Mouse (Mus musculus): Measurements from ENCODE around the gene Trim12c. TPM values are rescaled to one million over a fixed set of nuclear protein-coding genes. Genes with fewer than 3 reads are reported as not detected.
"Not testable (repeated sequence)": the region's sequence is repeated elsewhere in the genome, so short reads cannot be mapped to it uniquely, and the experiment has no call there.

The Trim12c gene
- polyA plus RNA-seq (2015; fragmentation: Nextera tagmentation; extraction: Ambion mirVana), result 2.7 and 3.1 TPM in 2 replicates

- Histone ChIP-seq H3K27ac (peak within 1 kb of the TSS; percentile 85), H3K9ac (peak within 1 kb of the TSS; percentile 45), H3K4me3 (peak within 1 kb of the TSS; percentile 62), H3K27me3 (no peaks in the 10 kb centered on the region), H3K4me1 (replicated peaks) (peaks cover 7% of the 10 kb centered on the region), H3K9me3 (replicated peaks) (no peaks in the 10 kb centered on the region), H3K4me2 (peak within 1 kb of the TSS; percentile 65), H3K36me3 (no peaks in the 10 kb centered on the region)
- WGBS, result 3% methylated on average over 14 of the region's 14 CpGs
- ATAC-seq (replicated peaks; ENCODE audit: insufficient number of reproducible peaks, insufficient read depth, low FRiP score, low read depth), result peak; percentile 100
Observed at GRCm38 (mm10) chr7:104352717-104353599, at the start of gene Trim12c. Gene Trim12c (minus strand): TSS chr7:104353362.

GRCm38 (mm10) chr7:104401140-104401539 is 48.0 kb upstream of the Trim12c start:
- H3K9me3 ChIP-seq (replicated peaks), result no peaks in the 10 kb centered on the region
- H3K4me3 ChIP-seq, result no peak overlapping the region
- H3K4me2 ChIP-seq, result no peak overlapping the region
- no peak overlapping the region for H3K9ac ChIP-seq
- no peak for ATAC-seq (replicated peaks; ENCODE audit: insufficient number of reproducible peaks, insufficient read depth, low FRiP score, low read depth)
- no peaks in the 10 kb centered on the region for H3K27me3 ChIP-seq
- no peak overlapping the region for H3K27ac ChIP-seq
- H3K36me3 ChIP-seq, result no peaks in the 10 kb centered on the region
- H3K4me1 ChIP-seq (replicated peaks), result no peaks in the 10 kb centered on the region

- H3K27ac ChIP-seq, result no peak within 1 kb of the TSS
- H3K27me3 ChIP-seq, result no peaks in the 10 kb centered on the region
- 60% methylated on average over 1 of the region's 1 CpGs for WGBS
- H3K4me2 ChIP-seq, result no peak within 1 kb of the TSS
- H3K4me3 ChIP-seq, result no peak within 1 kb of the TSS
- H3K9me3 ChIP-seq (replicated peaks), result no peaks in the 10 kb centered on the region
- no peaks in the 10 kb centered on the region for H3K36me3 ChIP-seq
- no peak for ATAC-seq (replicated peaks; ENCODE audit: insufficient number of reproducible peaks, insufficient read depth, low FRiP score, low read depth)
- H3K4me1 ChIP-seq (replicated peaks), result no peaks in the 10 kb centered on the region
- H3K9ac ChIP-seq, result no peak within 1 kb of the TSS
Observed at GRCm38 (mm10) chr7:104400698-104401097, 47.5 kb upstream of the Trim12c start, which contains the start of gene Trim30c. Gene Trim30c (minus strand): TSS chr7:104400837.

GRCm38 (mm10) chr7:104398492-104398891 is 45.3 kb upstream of the Trim12c start:
- Histone ChIP-seq H3K4me3 (no peak overlapping the region), H3K36me3 (no peaks in the 10 kb centered on the region), H3K27me3 (no peaks in the 10 kb centered on the region), H3K9me3 (replicated peaks) (no peaks in the 10 kb centered on the region), H3K4me2 (no peak overlapping the region), H3K4me1 (replicated peaks) (no peaks in the 10 kb centered on the region), H3K27ac (no peak overlapping the region), H3K9ac (no peak overlapping the region)
- WGBS, result 73% methylated on average over 1 of the region's 1 CpGs
- no peak for ATAC-seq (replicated peaks; ENCODE audit: insufficient number of reproducible peaks, insufficient read depth, low FRiP score, low read depth)

- 63% methylated on average over 1 of the region's 1 CpGs for WGBS
Observed at GRCm38 (mm10) chr7:104369736-104370414, 16.7 kb upstream of the Trim12c start, which contains the start of gene Trim30b. Gene Trim30b (minus strand): TSS chr7:104369884.

GRCm38 (mm10) chr7:104366339-104366738 is 13.2 kb upstream of the Trim12c start:
- no peak overlapping the region for H3K4me2 ChIP-seq
- no peak overlapping the region for H3K27ac ChIP-seq
- no peak overlapping the region for H3K9ac ChIP-seq
- no peaks in the 10 kb centered on the region for H3K4me1 ChIP-seq (replicated peaks)
- ATAC-seq (replicated peaks; ENCODE audit: insufficient number of reproducible peaks, insufficient read depth, low FRiP score, low read depth), result no peak
- H3K27me3 ChIP-seq, result no peaks in the 10 kb centered on the region
- H3K36me3 ChIP-seq, result no peaks in the 10 kb centered on the region
- H3K4me3 ChIP-seq, result no peak overlapping the region
- H3K9me3 ChIP-seq (replicated peaks), result no peaks in the 10 kb centered on the region

More at GRCm38 (mm10) chr7:104369736-104370414, 16.7 kb upstream of the Trim12c start, which contains the start of gene Trim30b:
- Histone ChIP-seq H3K9ac (no peak within 1 kb of the TSS), H3K27me3 (no peaks in the 10 kb centered on the region), H3K27ac (no peak within 1 kb of the TSS), H3K4me3 (no peak within 1 kb of the TSS), H3K9me3 (replicated peaks) (no peaks in the 10 kb centered on the region), H3K4me2 (no peak within 1 kb of the TSS), H3K4me1 (replicated peaks) (no peaks in the 10 kb centered on the region), H3K36me3 (no peaks in the 10 kb centered on the region)
- no peak for ATAC-seq (replicated peaks; ENCODE audit: insufficient number of reproducible peaks, insufficient read depth, low FRiP score, low read depth)

- Histone ChIP-seq H3K9ac (no peak overlapping the region), H3K27me3 (no peaks in the 10 kb centered on the region), H3K4me1 (replicated peaks) (peaks cover 7% of the 10 kb centered on the region), H3K36me3 (no peaks in the 10 kb centered on the region), H3K27ac (peak overlapping the region; percentile 85), H3K9me3 (replicated peaks) (no peaks in the 10 kb centered on the region), H3K4me2 (peak overlapping the region; percentile 65), H3K4me3 (peak overlapping the region; percentile 62)
- WGBS, result 55% methylated on average over 2 of the region's 2 CpGs
- no peak for ATAC-seq (replicated peaks; ENCODE audit: insufficient number of reproducible peaks, insufficient read depth, low FRiP score, low read depth)
Observed at GRCm38 (mm10) chr7:104353600-104353967, 422 bp upstream of the Trim12c start.

- not testable (repeated sequence) for H3K9me3 ChIP-seq (replicated peaks); ATAC-seq (replicated peaks; ENCODE audit: insufficient number of reproducible peaks, insufficient read depth, low FRiP score, low read depth); H3K36me3 ChIP-seq; H3K9ac ChIP-seq; H3K27me3 ChIP-seq; H3K4me3 ChIP-seq; H3K4me1 ChIP-seq (replicated peaks); H3K27ac ChIP-seq; H3K4me2 ChIP-seq
- WGBS, result 82% methylated on average over 4 of the region's 4 CpGs
Observed at GRCm38 (mm10) chr7:104348043-104348442, 5.1 kb downstream of the Trim12c start.

- not testable (repeated sequence) for H3K4me2 ChIP-seq; ATAC-seq (replicated peaks; ENCODE audit: insufficient number of reproducible peaks, insufficient read depth, low FRiP score, low read depth); H3K36me3 ChIP-seq; H3K9ac ChIP-seq; H3K27ac ChIP-seq; H3K27me3 ChIP-seq; H3K9me3 ChIP-seq (replicated peaks); H3K4me1 ChIP-seq (replicated peaks); H3K4me3 ChIP-seq
- 83% methylated on average over 4 of the region's 4 CpGs for WGBS
Observed at GRCm38 (mm10) chr7:104340744-104341143, 12.4 kb downstream of the Trim12c start.

GRCm38 (mm10) chr7:104335547-104335946 is 17.6 kb downstream of the Trim12c start:
- H3K9ac ChIP-seq; H3K9me3 ChIP-seq (replicated peaks); H3K27ac ChIP-seq; H3K4me2 ChIP-seq; H3K27me3 ChIP-seq; ATAC-seq (replicated peaks; ENCODE audit: insufficient number of reproducible peaks, insufficient read depth, low FRiP score, low read depth); H3K36me3 ChIP-seq; H3K4me1 ChIP-seq (replicated peaks); H3K4me3 ChIP-seq: not testable (repeated sequence)
- 65% methylated on average over 3 of the region's 3 CpGs for WGBS

- 88% methylated on average over 2 of the region's 2 CpGs for whole genome bisulfite sequencing
Observed at GRCm38 (mm10) chr7:104329171-104329570, 24.0 kb downstream of the Trim12c start, which contains the start of gene Trim34b. Gene Trim34b (plus strand): TSS chr7:104329471.

More at GRCm38 (mm10) chr7:104329171-104329570, 24.0 kb downstream of the Trim12c start, which contains the start of gene Trim34b:
- H3K36me3 ChIP-seq; H3K27me3 ChIP-seq; H3K9ac ChIP-seq; ATAC-seq (replicated peaks; ENCODE audit: insufficient number of reproducible peaks, insufficient read depth, low FRiP score, low read depth); H3K4me1 ChIP-seq (replicated peaks); H3K9me3 ChIP-seq (replicated peaks); H3K4me3 ChIP-seq; H3K27ac ChIP-seq; H3K4me2 ChIP-seq: not testable (repeated sequence)

Data from heart, embryonic 15.5 days (tissue).